Mouse (Mus musculus) ES-E14 (cell line): ENCODE measurements around the gene Pde4d. TPM values are rescaled to one million over a fixed set of nuclear protein-coding genes. Genes with fewer than 3 reads are reported as not detected.

ENCODE experiments used
- DNase-seq: peaks from one replicate; pipeline ENCODE4 v3.0.0-alpha.2; 2013; ENCODE audit warnings: low read depth, low spot score
- H3K27ac ChIP-seq: 2 replicates; pipeline ENCODE4 v1.5.1; 2012; ENCODE audit warnings: low read depth, mild to moderate bottlenecking, low read length, moderate library complexity, mixed read lengths; ENCODE audit not compliant: poor library complexity, insufficient read depth, severe bottlenecking
- H3K36me3 ChIP-seq: 2 replicates; pipeline ENCODE4 v1.6.1; 2012; ENCODE audit warnings: mild to moderate bottlenecking, low read length, moderate library complexity, mixed read lengths; ENCODE audit not compliant: control insufficient read depth, poor library complexity, insufficient read depth, severe bottlenecking
- H3K4me1 ChIP-seq, 2 experiments: fragments of 150-350 bp in 1 of 2; sonication (generic) in 1 of 2; 2 replicates each; pipeline ENCODE4 v1.6.1; 2012; ENCODE audit warnings: low read length in 2 of 2, mild to moderate bottlenecking in 1 of 2, mixed read lengths in 1 of 2; ENCODE audit not compliant: control insufficient read depth in 2 of 2, insufficient read depth in 2 of 2, poor library complexity in 1 of 2
- H3K4me3 ChIP-seq, 2 experiments: fragments of 150-350 bp in 1 of 2; sonication (generic) in 1 of 2; 2 replicates each; pipeline ENCODE4 v1.5.1; 2012; ENCODE audit warnings: low read length in 2 of 2, low read depth in 1 of 2, mild to moderate bottlenecking in 1 of 2, mixed read lengths in 1 of 2; ENCODE audit not compliant: insufficient read depth in 1 of 2, poor library complexity in 1 of 2, severe bottlenecking in 1 of 2
- H3K9ac ChIP-seq: 2 replicates; pipeline ENCODE4 v1.6.1; 2012; ENCODE audit warnings: low read depth, mild to moderate bottlenecking, low read length, mixed read lengths; ENCODE audit not compliant: poor library complexity, insufficient read depth, severe bottlenecking
- H3K9me3 ChIP-seq: fragments of 150-350 bp; sonication (generic); 2 replicates; pipeline ENCODE4 v1.6.1; 2012; ENCODE audit warnings: low read depth, mild to moderate bottlenecking, low read length; ENCODE audit not compliant: control insufficient read depth, insufficient read depth
- CHD2 ChIP-seq: IDR thresholded peaks from 2 replicates; pipeline ENCODE4 v1.6.1; 2014; ENCODE audit warnings: mild to moderate bottlenecking, low read depth, low read length, inconsistent platforms
- HCFC1 ChIP-seq: IDR thresholded peaks from 2 replicates; pipeline ENCODE4 v1.6.1; 2012; ENCODE audit warnings: low read length, inconsistent platforms, borderline replicate concordance; ENCODE audit not compliant: insufficient read depth
- MAFK ChIP-seq: IDR thresholded peaks from 2 replicates; pipeline ENCODE4 v1.6.1; 2014; ENCODE audit warnings: mild to moderate bottlenecking, low read depth, low read length, inconsistent platforms; ENCODE audit not compliant: insufficient read depth
- ZC3H11A ChIP-seq: IDR thresholded peaks from 2 replicates; pipeline ENCODE4 v1.6.1; 2012; ENCODE audit warnings: low read depth, mild to moderate bottlenecking, inconsistent platforms, low read length, borderline replicate concordance
- ZNF384 ChIP-seq: IDR thresholded peaks from 2 replicates; pipeline ENCODE4 v1.6.1; 2012; ENCODE audit warnings: low read depth, low read length, inconsistent platforms
- in situ Hi-C, 2 experiments: fragments of 600-800 bp; cut with MboI; formaldehyde crosslinking; loops; one replicate each; pipeline ENCODE4 v1.15.1; 2025; ENCODE audit warnings: low sequenced_read_pairs in 2 of 2, inconsistent platforms in 1 of 2; ENCODE audit not compliant: unreplicated experiment in 2 of 2
- total RNA-seq: library from RNA; depleted of rRNA; stranded (reverse); fragments of 300-350 nt; gene quantifications from 2 replicates; pipeline ENCODE4 v1.2.3, GENCODE M21; 2012

The Pde4d gene
- total RNA-seq, 1 experiment = 10.4 TPM

DNA sequence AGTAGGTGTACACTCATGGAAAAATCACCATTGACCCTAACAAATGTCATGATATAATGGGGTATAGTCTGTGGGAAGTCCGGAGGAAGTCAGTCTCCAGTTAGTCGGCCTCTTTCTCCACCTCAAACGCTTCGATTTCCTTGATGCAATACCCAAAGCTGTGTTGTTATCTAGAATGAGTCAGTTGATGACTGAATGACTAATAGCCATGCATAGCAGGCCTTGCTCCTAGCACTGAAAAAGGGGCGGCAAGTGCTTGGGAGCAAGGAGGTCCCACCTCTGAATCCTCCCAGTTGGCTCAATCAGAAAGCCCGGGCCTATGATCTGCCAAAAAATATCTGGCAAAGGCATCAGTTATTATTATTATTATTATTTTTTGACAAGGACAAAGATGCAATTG, 1209.4 kb downstream of the Pde4d start:
- in situ Hi-C loops = no loop called here
- peaks cover 0 to 3% of the 10 kb centered on the region in 2 experiments; a peak in 1 of 4 replicates for H3K4me1 ChIP-seq
- H3K9me3 ChIP-seq = no peaks in the 10 kb centered on the region
- no peaks in the 10 kb centered on the region for H3K36me3 ChIP-seq
- no peak overlapping the region for H3K9ac ChIP-seq
- H3K27ac ChIP-seq = no peak overlapping the region
- no peak overlapping the region for H3K4me3 ChIP-seq
- DNase-seq = no peak
- no peak for TF ChIP-seq MAFK
- TF ChIP-seq ZC3H11A = no peak
- TF ChIP-seq HCFC1 = no peak
- TF ChIP-seq CHD2 = no peak
- TF ChIP-seq ZNF384 = no peak

DNA sequence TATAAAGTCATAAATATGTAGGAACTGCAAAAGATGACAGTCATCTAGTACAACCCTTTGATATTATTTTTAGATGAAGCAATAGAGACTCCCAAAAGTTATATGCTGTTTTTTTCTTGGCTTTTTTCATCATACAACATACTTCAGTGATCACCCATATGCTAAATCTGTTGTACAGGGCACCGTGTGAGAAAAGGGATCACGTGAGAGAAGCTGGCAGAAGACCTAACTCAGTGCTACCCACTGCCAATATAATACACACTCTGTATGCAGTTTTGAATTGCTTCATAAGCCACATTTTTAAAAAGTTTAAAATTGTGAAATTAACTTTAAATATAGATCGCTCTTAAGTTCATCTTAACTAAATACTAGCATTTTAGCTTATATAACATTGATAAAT, 1211.6 kb downstream of the Pde4d start:
- H3K9ac ChIP-seq = no peak overlapping the region
- TF ChIP-seq MAFK (no peak), ZC3H11A (no peak), CHD2 (no peak), ZNF384 (no peak), HCFC1 (no peak)
- H3K36me3 ChIP-seq = no peaks in the 10 kb centered on the region
- in situ Hi-C loops = no loop called here
- no peak overlapping the region for H3K4me3 ChIP-seq
- H3K27ac ChIP-seq = no peak overlapping the region
- H3K9me3 ChIP-seq = no peaks in the 10 kb centered on the region
- no peaks in the 10 kb centered on the region; a peak in 1 of 4 replicates for H3K4me1 ChIP-seq
- no peak for DNase-seq

DNA sequence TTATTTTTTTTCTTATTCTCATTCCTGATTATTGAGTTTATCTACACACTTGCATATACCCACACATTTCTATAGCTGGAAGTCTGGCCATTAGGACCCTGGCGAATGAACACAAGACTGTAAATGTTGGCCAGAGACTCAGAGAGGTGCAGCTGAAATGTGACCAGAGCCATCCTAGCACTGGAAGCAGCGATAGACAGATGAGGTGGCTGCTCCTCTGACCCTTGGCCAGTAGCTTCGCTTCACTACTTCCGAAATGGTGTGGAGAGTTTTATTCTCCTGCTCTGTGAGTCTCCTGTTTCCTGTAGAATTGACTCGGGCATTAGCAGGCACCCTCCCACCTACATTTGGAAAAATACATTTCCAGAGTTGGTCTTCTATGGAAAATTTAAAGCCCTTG, 1212.4 kb downstream of the Pde4d start:
- Histone ChIP-seq H3K9me3 (no peaks in the 10 kb centered on the region), H3K9ac (no peak overlapping the region), H3K36me3 (no peaks in the 10 kb centered on the region), H3K4me3 (no peak overlapping the region), H3K27ac (no peak overlapping the region), H3K4me1 (no peaks in the 10 kb centered on the region; a peak in 1 of 4 replicates)
- DNase-seq = no peak
- no peak for TF ChIP-seq ZNF384
- no peak for TF ChIP-seq CHD2
- TF ChIP-seq MAFK = no peak
- no peak for TF ChIP-seq ZC3H11A
- no peak for TF ChIP-seq HCFC1
- in situ Hi-C loops = no loop called here

DNA sequence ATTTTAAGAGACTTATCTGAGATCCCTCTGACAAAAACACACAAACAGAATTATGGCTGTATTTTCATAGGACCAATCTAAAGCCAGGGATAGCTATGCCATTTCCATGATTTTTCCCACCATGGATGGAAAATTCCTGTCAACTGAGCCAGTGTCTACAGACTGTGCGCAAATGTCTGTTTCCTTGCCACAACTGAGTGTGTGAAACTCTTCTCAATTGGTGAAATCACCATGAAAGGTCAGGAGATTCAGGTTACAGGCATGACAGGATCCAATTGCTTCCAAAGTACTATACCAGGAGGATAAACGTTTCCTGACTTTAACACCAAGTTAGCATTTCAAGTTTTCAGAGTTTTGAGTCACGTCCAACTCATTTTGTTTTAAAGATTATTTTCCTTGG, 1213.0 kb downstream of the Pde4d start:
- TF ChIP-seq ZNF384 (no peak), MAFK (no peak), CHD2 (no peak), ZC3H11A (no peak), HCFC1 (no peak)
- Histone ChIP-seq H3K4me3 (no peak overlapping the region), H3K27ac (no peak overlapping the region), H3K9ac (no peak overlapping the region), H3K9me3 (no peaks in the 10 kb centered on the region), H3K4me1 (no peaks in the 10 kb centered on the region; a peak in 1 of 4 replicates), H3K36me3 (no peaks in the 10 kb centered on the region)
- DNase-seq = no peak
- in situ Hi-C loops = no loop called here
